Mouse (Mus musculus) C2C12 (cell line): Measurements from ENCODE around the gene Arhgap28.

ENCODE experiments used
- CEBPB ChIP-seq: IDR thresholded peaks from one replicate; pipeline ENCODE4 v1.6.1; 2011; ENCODE audit warnings: low read depth, mild to moderate bottlenecking, control low read depth, moderate library complexity
- CTCF ChIP-seq: IDR thresholded peaks from one replicate; pipeline ENCODE4 v1.5.1; 2011; ENCODE audit not compliant: control insufficient read depth, insufficient read depth, insufficient read length
- MAX ChIP-seq: IDR thresholded peaks from one replicate; pipeline ENCODE4 v1.6.1; 2011; ENCODE audit warnings: mild to moderate bottlenecking, control low read depth
- MYOD1 ChIP-seq: IDR thresholded peaks from one replicate; pipeline ENCODE4 v1.6.1; 2011; ENCODE audit warnings: low read depth; ENCODE audit not compliant: control insufficient read depth, insufficient read length
- USF1 ChIP-seq: IDR thresholded peaks from one replicate; pipeline ENCODE4 v1.6.1; 2011; ENCODE audit warnings: low read depth, mild to moderate bottlenecking, control low read depth, moderate library complexity

DNA sequence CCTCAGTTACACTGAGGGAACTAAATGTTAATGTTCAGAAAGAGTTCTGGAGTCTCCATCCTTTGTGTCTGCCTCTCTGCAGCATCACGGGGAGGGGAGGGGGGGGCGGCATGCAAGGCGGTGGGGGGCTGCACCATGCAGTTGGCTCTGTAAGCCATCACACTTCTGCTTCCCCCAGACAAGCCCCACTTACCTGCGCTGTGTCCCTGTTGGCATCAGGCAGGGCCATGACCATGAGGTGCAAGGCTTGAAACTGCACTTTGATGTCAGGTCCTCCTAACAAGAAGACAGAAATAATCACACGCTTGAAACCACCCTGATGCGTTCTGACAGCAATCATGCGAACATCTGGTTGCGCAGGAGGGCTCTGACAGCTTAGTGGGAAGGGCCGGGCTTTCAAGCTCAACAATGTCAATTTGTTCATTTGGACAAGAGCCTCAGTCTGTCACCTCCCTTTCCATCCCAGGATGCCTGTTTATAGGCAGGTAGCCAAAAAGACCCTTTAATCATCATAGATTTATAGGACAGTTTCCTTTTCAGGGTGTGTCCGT is 142.8 kb downstream of the Arhgap28 start:
- TF ChIP-seq CTCF (no peak), MAX (no peak), CEBPB (no peak), USF1 (no peak), MYOD1 (no peak)
